Mouse (Mus musculus) midbrain, embryonic 16.5 days (tissue): Measurements from ENCODE around the gene Klf13. TPM values are rescaled to one million over a fixed set of nuclear protein-coding genes. Genes with fewer than 3 reads are reported as not detected.

ENCODE experiments used
- ATAC-seq: fragments of 200-750 bp; cut with Nextera tagmentation; 2 replicates; pipeline ENCODE4 v1.8.0; 2017; ENCODE audit warnings: moderate TSS enrichment
- H3K27ac ChIP-seq: fragments of 300-500 bp; sonication (generic); 2 replicates; pipeline ENCODE4 v1.5.1; 2014; ENCODE audit warnings: mild to moderate bottlenecking, low read length, mixed read lengths
- H3K27me3 ChIP-seq: fragments of 300-500 bp; sonication (generic); 2 replicates; pipeline ENCODE4 v1.6.1; 2014; ENCODE audit warnings: low read depth, low read length, mixed read lengths; ENCODE audit not compliant: control insufficient read depth, insufficient read depth
- H3K36me3 ChIP-seq: fragments of 300-500 bp; sonication (generic); 2 replicates; pipeline ENCODE4 v1.6.1; 2014; ENCODE audit warnings: mild to moderate bottlenecking, low read length, moderate library complexity, mixed read lengths; ENCODE audit not compliant: control insufficient read depth, insufficient read depth
- H3K4me1 ChIP-seq: fragments of 300-500 bp; sonication (generic); 2 replicates; pipeline ENCODE4 v1.6.1; 2014; ENCODE audit warnings: mild to moderate bottlenecking, low read length, mixed read lengths; ENCODE audit not compliant: control insufficient read depth, insufficient read depth
- H3K4me2 ChIP-seq: fragments of 300-500 bp; sonication (generic); 2 replicates; pipeline ENCODE4 v1.6.1; 2014; ENCODE audit warnings: mild to moderate bottlenecking, low read length, mixed read lengths
- H3K4me3 ChIP-seq: fragments of 300-500 bp; sonication (generic); 2 replicates; pipeline ENCODE4 v1.5.1; 2014; ENCODE audit warnings: low read depth, mild to moderate bottlenecking, low read length, moderate library complexity, mixed read lengths
- H3K9ac ChIP-seq: fragments of 300-500 bp; sonication (generic); 2 replicates; pipeline ENCODE4 v1.6.1; 2014; ENCODE audit warnings: low read depth, low read length, mixed read lengths
- H3K9me3 ChIP-seq: fragments of 300-500 bp; sonication (generic); replicated peaks from 2 replicates; pipeline ENCODE4 v1.6.1; 2014; ENCODE audit warnings: mild to moderate bottlenecking, low read length, mixed read lengths; ENCODE audit not compliant: control insufficient read depth, poor library complexity, severe bottlenecking
- WGBS: fragments of 180-500 bp; shearing (Covaris S2); extraction: QIAGEN DNeasy Blood & Tissue Kit; methylation state at CpG from one replicate; pipeline ENCODE4 v1.1.7; 2014; 5-methylcytosine and 5-hydroxymethylcytosine counted together
- polyA plus RNA-seq: library from polyadenylated mRNA; unstranded; fragments of >200 nt; fragmentation: Nextera tagmentation; extraction: Ambion mirVana; gene quantifications from 2 replicates; pipeline ENCODE4 v1.2.1, GENCODE M21; 2015

The Klf13 gene
- polyA plus RNA-seq, 1 experiment from 2014 or later = 21.6 TPM

DNA sequence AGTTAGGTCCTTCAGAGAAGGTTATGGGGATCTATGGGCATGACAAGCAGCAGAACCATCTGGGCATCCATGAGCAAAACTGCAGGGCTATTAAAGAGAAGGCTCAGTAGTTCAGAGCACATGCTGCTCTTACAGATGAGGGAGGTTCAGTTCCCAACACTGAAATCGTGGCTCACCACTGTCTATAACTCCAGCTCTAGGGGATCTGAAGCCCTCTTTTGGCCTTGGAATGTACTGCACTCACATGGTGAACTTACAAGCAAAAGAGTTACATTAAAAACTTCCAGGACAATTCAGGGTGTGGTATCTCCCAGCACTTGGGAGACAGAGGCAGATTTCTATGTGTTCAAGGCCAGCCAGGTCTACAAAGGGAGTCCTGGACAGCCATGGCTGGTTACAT lies 15.7 kb downstream of the Klf13 start:
- no peaks in the 10 kb centered on the region for H3K9me3 ChIP-seq
- 90% methylated on average over 1 of the region's 1 CpGs for whole genome bisulfite sequencing
- peaks cover 32% of the 10 kb centered on the region for H3K4me1 ChIP-seq
- no peak overlapping the region for H3K9ac ChIP-seq
- H3K4me2 ChIP-seq = no peak overlapping the region
- no peak for ATAC-seq
- H3K27me3 ChIP-seq = no peaks in the 10 kb centered on the region
- no peak overlapping the region for H3K4me3 ChIP-seq
- no peak overlapping the region for H3K27ac ChIP-seq
- H3K36me3 ChIP-seq = no peaks in the 10 kb centered on the region

DNA sequence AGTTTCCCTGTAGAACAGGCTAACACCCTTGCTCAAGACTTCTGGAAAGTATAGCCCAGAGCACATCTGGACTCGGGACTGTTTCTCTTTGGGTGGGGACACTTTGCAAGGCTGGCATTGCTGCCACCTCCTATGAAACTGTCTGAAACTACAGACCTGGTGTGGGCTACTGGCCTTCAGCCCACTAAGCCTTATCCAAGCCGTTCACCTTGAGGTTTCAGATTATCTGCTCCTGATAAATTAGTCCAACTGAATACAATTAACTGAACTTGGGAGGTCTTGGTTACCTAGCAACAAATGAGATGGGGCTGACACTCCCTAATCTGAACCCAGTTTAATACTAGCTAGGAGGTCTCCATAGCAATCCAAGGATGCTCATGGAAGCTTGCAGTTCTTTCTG lies 16.1 kb downstream of the Klf13 start:
- Histone ChIP-seq H3K36me3 (no peaks in the 10 kb centered on the region), H3K4me1 (peaks cover 35% of the 10 kb centered on the region)
- no peak for ATAC-seq

DNA sequence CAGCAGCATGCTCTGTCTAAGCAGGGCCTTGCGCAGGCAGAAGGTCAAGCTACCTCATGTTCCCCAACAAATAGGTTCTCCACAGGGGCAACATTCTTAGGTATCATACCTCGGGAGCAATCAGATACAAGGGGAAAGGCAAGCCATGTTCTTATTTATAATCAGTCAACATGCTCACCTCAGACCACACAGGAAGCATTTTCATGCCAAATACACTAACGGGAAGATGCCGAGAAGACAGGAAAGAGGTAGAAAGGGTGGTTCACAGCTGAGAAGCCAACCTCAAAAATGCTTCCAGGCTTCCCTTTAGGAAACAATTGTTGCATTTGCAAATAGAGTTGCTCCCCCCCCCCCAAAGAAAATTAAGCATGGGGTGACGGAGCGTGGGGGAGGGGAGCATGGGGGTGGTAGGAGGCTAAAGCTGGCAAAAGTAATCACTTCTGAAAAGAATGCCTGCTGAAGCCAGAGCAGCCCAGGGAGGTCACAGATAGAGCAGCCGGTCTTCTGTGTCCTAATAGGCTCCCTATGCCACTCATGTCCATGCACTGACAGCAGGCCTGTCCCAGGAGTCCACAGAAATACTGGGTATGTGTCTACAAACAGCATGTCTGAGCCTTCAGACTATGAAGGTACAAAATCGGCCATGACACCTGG lies 16.7 kb downstream of the Klf13 start:
- whole genome bisulfite sequencing = 77% methylated on average over 8 of the region's 8 CpGs
- Histone ChIP-seq H3K4me3 (no peak overlapping the region), H3K9me3 (no peaks in the 10 kb centered on the region), H3K27ac (no peak overlapping the region), H3K4me1 (peaks cover 33% of the 10 kb centered on the region), H3K9ac (no peak overlapping the region), H3K27me3 (no peaks in the 10 kb centered on the region), H3K36me3 (no peaks in the 10 kb centered on the region), H3K4me2 (no peak overlapping the region)
- no peak for ATAC-seq

More for the DNA sequence above, 16.1 kb downstream of the Klf13 start:
- no peaks in the 10 kb centered on the region for H3K27me3 ChIP-seq
- 54% methylated on average over 2 of the region's 2 CpGs for whole genome bisulfite sequencing
- H3K9me3 ChIP-seq = no peaks in the 10 kb centered on the region
- no peak overlapping the region for H3K4me2 ChIP-seq
- no peak overlapping the region for H3K9ac ChIP-seq
- H3K27ac ChIP-seq = no peak overlapping the region
- no peak overlapping the region for H3K4me3 ChIP-seq

DNA sequence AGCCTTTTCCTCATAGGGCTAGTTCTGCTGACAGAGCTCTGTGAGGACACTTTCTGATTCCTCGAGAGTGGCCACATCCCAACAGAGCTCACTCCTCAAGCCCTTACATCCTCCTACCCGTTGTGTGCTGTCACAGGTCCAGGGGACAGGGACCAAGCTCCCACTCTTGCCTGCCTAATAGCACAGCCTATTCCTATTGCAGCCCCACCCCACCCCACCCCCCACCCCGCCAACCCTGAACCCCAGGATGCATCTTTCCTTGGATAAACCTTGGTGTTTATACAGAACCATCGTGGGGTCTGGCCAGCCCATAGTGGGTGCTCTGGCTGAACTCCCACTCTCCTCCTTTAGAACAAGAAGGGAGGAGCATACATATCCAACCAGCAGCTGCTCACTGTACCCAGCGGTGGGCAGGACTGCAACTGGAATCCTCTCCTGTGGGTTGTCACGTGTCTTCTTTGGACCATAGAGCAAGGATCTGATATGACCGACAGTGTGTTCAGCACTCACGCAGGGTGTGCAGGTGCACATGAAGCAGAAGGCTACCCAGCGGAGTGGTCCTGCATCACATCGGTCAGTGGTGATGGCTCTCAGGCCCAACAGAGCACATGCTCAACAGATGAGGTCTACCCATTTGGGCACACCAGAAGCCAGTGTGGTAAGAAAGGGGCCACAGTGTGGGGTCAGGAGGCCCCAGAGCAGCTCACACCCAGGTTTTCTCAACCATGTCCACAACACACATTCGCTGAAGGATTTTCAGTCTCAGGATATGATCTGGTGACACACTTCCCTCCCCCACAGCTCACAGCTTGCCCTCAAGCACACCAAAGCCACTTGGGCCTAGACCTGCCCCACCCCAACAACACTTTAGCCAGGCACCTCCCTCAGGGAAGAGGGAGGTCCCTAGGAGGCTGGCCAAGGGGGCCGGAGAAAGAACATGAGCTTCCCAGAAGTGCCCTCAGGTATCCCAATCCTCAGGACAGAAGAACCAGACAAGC lies 19.6 kb downstream of the Klf13 start:
- Histone ChIP-seq H3K27me3 (no peaks in the 10 kb centered on the region), H3K9me3 (no peaks in the 10 kb centered on the region), H3K4me3 (no peak overlapping the region), H3K9ac (no peak overlapping the region), H3K27ac (no peak overlapping the region), H3K36me3 (no peaks in the 10 kb centered on the region), H3K4me1 (peaks cover 7% of the 10 kb centered on the region; the same call in 1 of the 2 replicates), H3K4me2 (no peak overlapping the region)
- WGBS = 91% methylated on average over 12 of the region's 12 CpGs
- ATAC-seq = no peak

DNA sequence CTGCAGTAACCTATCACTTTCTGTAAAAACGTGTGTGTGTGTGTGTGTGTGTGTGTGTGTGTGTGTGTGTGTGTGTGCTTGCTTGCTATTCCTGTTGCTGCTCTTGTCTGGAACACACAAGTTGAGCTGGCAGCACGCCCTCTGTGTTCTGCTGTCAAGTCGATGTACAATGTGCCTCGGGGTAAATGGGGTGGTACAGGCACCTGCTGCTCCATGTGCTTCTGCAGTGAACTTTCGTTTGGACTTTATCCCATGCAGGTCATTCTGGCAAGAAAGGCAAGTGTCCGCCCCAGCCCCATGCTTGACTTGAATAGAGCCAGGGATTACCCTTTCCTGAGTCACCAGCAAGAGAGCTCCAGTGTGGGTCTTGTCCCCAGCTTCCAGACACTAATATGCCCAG lies 21.0 kb downstream of the Klf13 start:
- no peaks in the 10 kb centered on the region for H3K9me3 ChIP-seq
- H3K4me2 ChIP-seq = no peak overlapping the region
- H3K4me3 ChIP-seq = no peak overlapping the region
- H3K27ac ChIP-seq = no peak overlapping the region
- H3K27me3 ChIP-seq = no peaks in the 10 kb centered on the region
- H3K9ac ChIP-seq = no peak overlapping the region
- peaks cover 13% of the 10 kb centered on the region for H3K4me1 ChIP-seq
- H3K36me3 ChIP-seq = no peaks in the 10 kb centered on the region
- WGBS = 57% methylated on average over 6 of the region's 6 CpGs
- no peak for ATAC-seq

DNA sequence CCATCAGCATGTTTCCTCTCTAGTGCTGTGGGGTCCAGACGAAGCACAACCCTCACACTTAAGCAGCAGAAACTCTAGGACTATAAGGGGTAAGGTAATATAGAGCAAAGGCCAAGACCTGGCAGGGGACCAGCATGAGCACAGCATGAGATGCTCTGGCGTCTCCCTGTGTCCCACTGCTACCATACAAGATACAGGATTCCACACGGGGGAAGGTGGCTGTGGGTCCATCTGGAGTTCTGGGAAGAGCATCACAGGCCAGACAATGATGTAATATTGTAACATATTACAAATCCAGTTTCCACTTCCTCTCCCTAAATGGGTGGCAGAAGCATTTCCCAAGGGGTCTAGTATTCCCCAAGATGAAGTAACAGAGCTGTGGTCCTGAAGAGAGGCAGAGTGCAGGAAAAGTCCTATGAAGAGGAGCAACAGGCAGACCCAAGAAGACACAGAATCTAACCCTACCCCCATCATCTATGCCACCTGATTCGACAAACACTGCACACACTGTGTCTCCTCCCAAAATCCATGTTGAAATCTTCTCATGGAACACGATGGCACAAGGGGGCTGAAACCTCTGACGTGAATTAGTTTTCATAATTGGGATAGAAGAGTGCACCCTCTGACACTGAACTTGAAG lies 22.3 kb downstream of the Klf13 start, which contains the start of gene E030018B13Rik:
TSS of gene E030018B13Rik (plus strand) at position 590 of the 640 bp plus-strand sequence.
- no peak for ATAC-seq
- H3K9ac ChIP-seq = no peak within 1 kb of the TSS

DNA sequence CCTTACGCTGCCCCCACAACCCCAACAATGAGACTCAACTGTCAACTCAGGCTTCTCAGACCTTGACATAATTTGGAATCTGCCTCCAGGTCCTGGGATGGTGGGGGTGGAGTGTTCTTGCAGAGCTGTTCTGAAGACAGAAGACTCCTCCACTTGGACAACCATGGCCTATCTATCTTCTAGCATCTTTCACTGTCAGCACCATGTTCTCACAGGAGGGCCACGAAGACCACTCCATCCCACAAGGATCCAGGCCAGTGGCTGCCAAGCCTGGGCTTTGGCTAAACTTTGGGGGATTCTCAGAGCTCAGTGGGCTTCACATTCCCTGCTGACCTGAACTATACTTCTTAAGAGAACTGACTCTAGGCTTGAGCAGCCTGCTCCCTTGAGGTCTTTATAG lies 23.8 kb downstream of the Klf13 start:
- Histone ChIP-seq H3K4me3 (no peak overlapping the region), H3K9ac (no peak overlapping the region), H3K27ac (no peak overlapping the region), H3K4me1 (peaks cover 27% of the 10 kb centered on the region), H3K27me3 (no peaks in the 10 kb centered on the region), H3K9me3 (no peaks in the 10 kb centered on the region), H3K4me2 (no peak overlapping the region), H3K36me3 (no peaks in the 10 kb centered on the region)
- no peak for ATAC-seq
- 96% methylated on average over 2 of the region's 2 CpGs for WGBS

More for the DNA sequence above, 22.3 kb downstream of the Klf13 start, which contains the start of gene E030018B13Rik:
- Histone ChIP-seq H3K4me1 (peaks cover 23% of the 10 kb centered on the region), H3K27ac (no peak within 1 kb of the TSS), H3K9me3 (no peaks in the 10 kb centered on the region), H3K27me3 (no peaks in the 10 kb centered on the region), H3K4me3 (no peak within 1 kb of the TSS), H3K36me3 (no peaks in the 10 kb centered on the region), H3K4me2 (no peak within 1 kb of the TSS)
- 94% methylated on average over 6 of the region's 6 CpGs for WGBS

DNA sequence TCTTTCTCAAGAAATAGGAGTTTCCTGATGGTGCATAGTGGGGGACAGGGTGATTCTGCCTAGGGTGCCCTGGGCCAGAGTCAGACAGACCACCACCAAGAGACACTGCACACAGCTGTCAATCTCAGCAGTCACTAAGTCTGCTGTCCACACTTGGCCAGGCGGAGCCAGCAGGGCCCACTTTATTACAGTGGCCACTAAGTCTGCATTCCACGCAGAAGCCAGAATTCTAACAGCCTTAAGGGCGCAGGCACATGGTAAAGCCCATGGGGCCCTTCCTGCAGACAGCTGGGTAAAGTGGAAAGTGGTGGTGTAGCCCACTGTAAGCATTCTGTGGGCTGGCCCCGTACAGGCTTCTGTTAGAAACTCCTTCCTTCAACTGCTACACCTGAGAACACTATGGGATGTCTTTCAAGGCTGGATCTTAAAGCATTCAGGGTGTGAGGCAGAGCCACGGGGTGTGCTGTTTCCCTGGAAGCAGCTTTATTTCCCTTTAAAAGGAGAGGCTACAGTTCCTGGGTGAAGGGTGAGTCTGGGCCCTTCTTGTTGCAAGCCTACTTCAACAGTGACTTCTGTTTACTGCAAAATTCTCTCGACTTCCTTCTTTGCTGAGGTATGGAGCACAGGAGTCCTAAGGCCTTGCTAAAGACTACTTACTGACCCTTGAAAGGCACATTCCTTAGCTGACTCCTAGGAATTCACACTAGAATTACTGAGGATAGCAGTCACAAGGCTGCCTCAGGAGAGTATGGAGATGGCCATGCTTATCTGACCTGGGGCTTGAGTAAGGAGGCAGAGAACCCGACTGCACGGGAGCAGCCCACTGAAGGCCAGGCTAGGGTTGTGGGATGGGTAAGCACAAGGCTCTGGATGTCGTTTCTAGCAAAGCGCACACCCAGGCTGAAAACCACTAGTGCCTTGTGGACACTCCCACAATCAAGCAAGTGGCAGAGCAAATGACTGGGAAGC lies 24.7 kb downstream of the Klf13 start:
- Histone ChIP-seq H3K36me3 (no peaks in the 10 kb centered on the region), H3K4me3 (no peak overlapping the region), H3K9ac (no peak overlapping the region), H3K4me1 (peaks cover 30% of the 10 kb centered on the region), H3K4me2 (no peak overlapping the region), H3K27me3 (no peaks in the 10 kb centered on the region), H3K27ac (no peak overlapping the region), H3K9me3 (no peaks in the 10 kb centered on the region)
- 48% methylated on average over 10 of the region's 10 CpGs for WGBS
- ATAC-seq = no peak
